In the genomic region with DNA sequence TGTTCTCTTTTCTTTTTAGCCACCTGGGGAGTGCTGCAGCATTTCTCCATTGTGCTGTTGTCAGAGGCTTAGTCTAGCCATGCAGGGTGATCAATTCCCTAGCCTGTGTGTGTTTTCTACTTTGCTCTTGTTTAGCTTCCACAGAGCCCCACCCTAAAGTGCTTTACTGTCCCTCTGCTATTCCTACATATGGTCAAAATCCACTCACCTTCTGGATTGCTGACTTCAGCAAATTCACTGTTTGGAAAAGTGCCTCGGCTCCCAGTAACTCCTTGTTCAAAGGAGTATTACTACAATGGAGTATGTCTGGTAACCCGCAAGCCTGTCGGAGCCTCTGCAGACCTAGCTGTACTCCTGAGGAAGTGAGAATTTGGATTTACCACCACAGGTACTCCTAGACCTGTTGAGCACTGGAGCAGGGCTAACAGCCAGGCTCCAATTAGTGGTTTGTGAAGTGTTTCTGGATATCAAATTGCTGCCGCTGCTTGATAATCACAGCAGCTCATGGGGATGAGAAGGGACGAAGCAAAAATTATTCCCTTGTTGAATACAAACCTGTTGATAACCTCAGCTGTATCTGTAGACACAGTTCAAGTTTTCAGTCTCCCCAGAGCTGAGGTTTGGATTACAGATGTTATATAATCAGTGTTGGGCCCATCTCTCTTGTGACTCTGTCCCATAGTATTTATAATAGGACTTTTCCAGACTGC, we compare ENCODE assay signal across 8 mouse cellular contexts. TPM values are rescaled to one million over a fixed set of nuclear protein-coding genes. Genes with fewer than 3 reads are reported as not detected.
A peak's percentile ranks its signal among the peaks of the same experiment; 100 is the strongest.
DNase-seq lines count a peak whose midpoint lies in the region; ATAC-seq lines count a peak whose summit lies in the region.

No protein-coding gene starts in this region.

- no peak overlapping the region for H3K9ac ChIP-seq in forebrain, embryonic 15.5 days (replicated peaks)

- no peaks in the 10 kb centered on the region for H3K36me3 ChIP-seq in forebrain, embryonic 15.5 days
- no peaks in the 10 kb centered on the region for H3K36me3 ChIP-seq in macrophage (ENCODE audit: inconsistent target)

- DNase-seq in cerebellum, adult 9-11 months = peak; percentile 11
- no peak for DNase-seq in cerebellum, postnatal 4 days (ENCODE audit: low spot score in 2 of 2)
- peak; percentile 46 for DNase-seq in CD4-positive helper T cell, adult 2 months (ENCODE audit: low read depth, low spot score)
- no peak for DNase-seq in frontal cortex, postnatal 25 days (ENCODE audit: low spot score in 2 of 2)
- no peak for DNase-seq in spleen, postnatal 36 days (ENCODE audit: low spot score in 2 of 2)
- DNase-seq in layer of hippocampus, postnatal 25 days (ENCODE audit: extremely low spot score in 1 of 2, low spot score in 1 of 2) = no peak

- H3K4me3 ChIP-seq in forebrain, embryonic 15.5 days = peak overlapping the region; percentile 89
- peak overlapping the region; percentile 81; the same call in 1 of the 2 replicates for H3K4me3 ChIP-seq in macrophage (ENCODE audit: inconsistent target)

- H3K79me2 ChIP-seq in macrophage (ENCODE audit: inconsistent target) = peaks cover 34% of the 10 kb centered on the region

- H3K4me1 ChIP-seq in forebrain, embryonic 15.5 days = peaks cover 23% of the 10 kb centered on the region

- H3K27ac ChIP-seq in forebrain, embryonic 15.5 days (replicated peaks) = no peak overlapping the region
- no peak overlapping the region for H3K27ac ChIP-seq in macrophage

- peak overlapping the region; percentile 97 for H3K4me2 ChIP-seq in forebrain, embryonic 15.5 days (replicated peaks)

- WGBS in forebrain, embryonic 15.5 days = 17% methylated on average over 5 of the region's 5 CpGs
- 91% methylated on average over 5 of the region's 5 CpGs for WGBS in macrophage (ENCODE audit: missing documents)

- no peaks in the 10 kb centered on the region for H3K27me3 ChIP-seq in forebrain, embryonic 15.5 days

- ATAC-seq in forebrain, embryonic 15.5 days (replicated peaks) = no peak

- no peaks in the 10 kb centered on the region for H3K9me3 ChIP-seq in forebrain, embryonic 15.5 days

RNA-seq across cellular contexts. Expression of a gene that starts 3.8 kb away (rescaled TPM):
- 80.2 and 85.5 TPM in 2 replicates for polyA plus RNA-seq in forebrain, embryonic 15.5 days (2015; fragmentation: Nextera tagmentation; extraction: Ambion mirVana)
- total RNA-seq in macrophage (2018; cell fraction: chromatin; rRNA removed) = 100 to 1,000 TPM in 10 of 26 experiments, 10 to 100 TPM in 16; 17.6 to 414 (median 78.5) TPM
- 100 to 1,000 TPM in 18 of 26 experiments, 10 to 100 TPM in 8; 46.1 to 671 (median 174) TPM for total RNA-seq in macrophage (2018; cell fraction: cytosol; rRNA removed)
- total RNA-seq in macrophage (2018; cell fraction: nucleus; rRNA removed) = 100 to 1,000 TPM in 24 of 26 experiments, 10 to 100 TPM in 2; 58.0 to 810 (median 256) TPM
- 85.3 to 155 TPM (median 144 TPM) in 3 replicates for polyA plus RNA-seq in macrophage (2018)
- 100 to 1,000 TPM in 1 of 2 experiments, 10 to 100 TPM in 1; 90.0 to 105 TPM for total RNA-seq in layer of hippocampus, postnatal 25 days (2021)

Comparison
In these comparisons a context has a peak if more than half of its experiments do, and no peak if none do; other contexts are left out.
1. DNase-seq: peak in cerebellum, adult 9-11 months (single experiment) and CD4-positive helper T cell, adult 2 months (single experiment); none in cerebellum, postnatal 4 days (0 of 2), frontal cortex, postnatal 25 days (0 of 2), spleen, postnatal 36 days (0 of 2) and layer of hippocampus, postnatal 25 days (0 of 2).